Comparison of ENCODE assay signal across 8 mouse cellular contexts in genomic region chr6:137414531-137415405, GRCm38 (mm10).
DNase-seq lines count a peak whose midpoint lies in the region; ATAC-seq and TF ChIP-seq lines count a peak whose summit lies in the region.

No protein-coding gene starts in this region.

- DNase-seq in layer of hippocampus, adult 2 months (ENCODE audit: low spot score in 2 of 2), result peak; percentile 28 to 59
- DNase-seq in layer of hippocampus, adult 9-11 months, result no peak
- DNase-seq in MN1 (ENCODE audit: low spot score), result peak; percentile 9
- DNase-seq in cerebellum, adult 9-11 months, result peak; percentile 7
- DNase-seq in layer of hippocampus, postnatal 14 days (ENCODE audit: low spot score in 2 of 2), result peak; percentile 25 to 49
- peak; percentile 78 for DNase-seq in midbrain, embryonic 14.5 days
- DNase-seq in thymus, postnatal 4 days, result peak; percentile 58

- peak; percentile 80 for ATAC-seq in granulocyte monocyte progenitor cell, adult 5-6 weeks (replicated peaks; ENCODE audit: poor library complexity, severe bottlenecking)
- ATAC-seq in midbrain, embryonic 14.5 days (ENCODE audit: low FRiP score, low TSS enrichment), result no peak

- no peaks in the 10 kb centered on the region for H3K27me3 ChIP-seq in midbrain, embryonic 14.5 days (ENCODE audit: control insufficient read depth, insufficient read depth, low read length)

- no peak overlapping the region for H3K27ac ChIP-seq in layer of hippocampus, adult 2 months
- no peak overlapping the region for H3K27ac ChIP-seq in midbrain, embryonic 14.5 days (replicated peaks; ENCODE audit: low read depth, low read length)

- H3K4me3 ChIP-seq in layer of hippocampus, adult 2 months, result no peak overlapping the region
- H3K4me3 ChIP-seq in midbrain, embryonic 14.5 days (replicated peaks; ENCODE audit: low read depth, low read length), result no peak overlapping the region

- no peak overlapping the region for H3K9ac ChIP-seq in midbrain, embryonic 14.5 days (replicated peaks; ENCODE audit: low read length)

- H3K4me2 ChIP-seq in midbrain, embryonic 14.5 days (ENCODE audit: low read length), result no peak overlapping the region

- H3K9me3 ChIP-seq in midbrain, embryonic 14.5 days (ENCODE audit: control insufficient read depth, low read length), result no peaks in the 10 kb centered on the region

- peaks cover 12% of the 10 kb centered on the region; the same call in 1 of the 2 replicates for H3K36me3 ChIP-seq in midbrain, embryonic 14.5 days (ENCODE audit: control insufficient read depth, insufficient read depth, low read length)

- peak; percentile 91 for TF ChIP-seq CTCF in layer of hippocampus, adult 2 months (conservative IDR thresholded peaks at IDR 0.05)

- no peaks in the 10 kb centered on the region for H3K4me1 ChIP-seq in midbrain, embryonic 14.5 days (ENCODE audit: control insufficient read depth, insufficient read depth, low read length)

- WGBS in midbrain, embryonic 14.5 days, result 40% methylated on average over 13 of the region's 13 CpGs
